Mouse (Mus musculus): ENCODE data around the gene Magea6.
"Not testable (repeated sequence)": the region's sequence is repeated elsewhere in the genome, so short reads cannot be mapped to it uniquely, and the experiment has no call there.

Magea6 gene

GRCm38 (mm10) chrX:154935887-154936286 is at the start of gene Magea6:
Gene Magea6, minus strand, starts transcription at chrX:154935987.
- not testable (repeated sequence) for DNase-seq

GRCm38 (mm10) chrX:154949405-154949804 is 13.6 kb upstream of the Magea6 start, which contains the start of gene Magea3:
Gene Magea3, minus strand, starts transcription at chrX:154949505.
- DNase-seq: not testable (repeated sequence)

- DNase-seq: not testable (repeated sequence)
Measured at GRCm38 (mm10) chrX:154890167-154890566, 45.6 kb downstream of the Magea6 start, which contains the start of gene Cldn34b1. Gene Cldn34b1, minus strand, starts transcription at chrX:154890267.
